Mouse (Mus musculus) layer of hippocampus, postnatal 10 days (tissue): ENCODE data around the gene D17H6S53E. TPM values are rescaled to one million over a fixed set of nuclear protein-coding genes. Genes with fewer than 3 reads are reported as not detected.
"Not testable (repeated sequence)": the region's sequence is repeated elsewhere in the genome, so short reads cannot be mapped to it uniquely, and the experiment has no call there.

ENCODE experiments used
- DNase-seq, 2 experiments: peaks; one replicate each; pipeline ENCODE4 v3.0.0; 2021; ENCODE audit warnings: low spot score in 2 of 2
- total RNA-seq, 2 experiments: library from RNA; stranded (reverse); gene quantifications; 2 replicates each; pipeline ENCODE4 v1.2.3; 2021

The D17H6S53E gene
- total RNA-seq, 2 experiments from 2014 or later: 21.4 to 25.9 TPM

DNA sequence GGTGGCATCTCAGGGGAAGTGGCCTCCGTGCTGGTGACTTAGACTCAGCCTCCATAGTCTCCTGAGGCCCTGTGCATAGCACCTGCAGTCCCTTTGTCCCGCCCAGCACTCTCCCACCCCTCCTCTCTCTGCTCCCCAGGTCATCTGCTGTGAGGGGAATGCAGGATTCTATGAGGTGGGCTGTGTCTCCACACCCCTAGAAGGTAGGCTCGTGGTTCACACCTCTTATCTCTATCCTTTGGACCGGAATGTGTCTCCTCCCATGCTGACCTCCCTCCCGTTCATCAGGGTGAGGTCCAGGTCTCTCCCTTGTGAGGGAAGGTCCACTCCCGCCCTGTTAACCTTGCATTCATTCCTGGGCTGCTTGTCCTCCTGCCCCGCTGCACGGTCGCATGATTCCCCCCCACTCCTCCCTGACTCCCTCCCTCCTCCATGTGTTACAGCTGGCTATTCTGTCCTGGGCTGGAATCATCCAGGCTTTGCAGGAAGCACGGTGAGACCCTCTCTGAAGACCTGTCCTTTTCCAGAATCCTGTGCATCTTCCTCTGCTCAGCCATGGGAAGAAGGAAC is 25.9 kb upstream of the D17H6S53E start:
- DNase-seq: no peak

DNA sequence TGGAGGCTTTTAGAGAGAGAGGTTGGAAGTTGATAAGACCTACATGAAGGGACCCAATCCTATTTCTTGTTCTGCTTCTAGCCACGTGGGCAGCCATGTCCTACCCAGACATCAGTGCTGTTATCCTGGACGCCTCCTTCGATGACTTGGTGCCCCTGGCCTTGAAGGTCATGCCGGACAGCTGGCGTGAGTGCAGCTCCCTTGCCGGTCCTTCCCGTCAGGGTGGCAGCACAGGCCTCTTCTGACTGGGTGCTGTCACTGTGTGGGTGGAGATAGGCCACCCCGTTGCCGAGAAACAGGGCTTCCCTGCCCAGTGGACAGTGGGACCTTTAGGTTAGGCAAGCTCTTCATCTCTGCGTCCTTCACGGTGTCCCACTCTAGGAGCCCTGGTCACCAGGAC is 25.0 kb upstream of the D17H6S53E start:
- DNase-seq: no peak

DNA sequence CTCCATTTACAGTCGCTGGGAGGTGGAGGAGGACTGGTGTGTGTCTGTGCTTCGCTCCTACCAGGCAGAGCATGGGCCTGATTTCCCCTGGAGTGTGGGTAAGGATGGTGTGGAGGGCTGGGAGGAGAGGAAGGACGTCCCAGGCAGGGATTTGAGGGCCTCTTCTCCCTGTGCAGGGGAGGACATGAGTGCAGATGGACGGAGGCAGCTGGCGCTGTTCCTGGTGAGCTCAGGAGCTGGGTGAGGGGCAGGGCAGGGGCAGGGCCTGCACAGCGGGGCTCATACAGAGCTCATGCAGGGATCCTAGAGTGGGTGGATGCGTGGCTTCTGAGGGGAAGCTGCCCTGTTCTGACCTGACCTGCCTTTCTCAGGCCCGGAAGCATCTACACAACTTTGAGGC is 23.9 kb upstream of the D17H6S53E start:
- DNase-seq: no peak

DNA sequence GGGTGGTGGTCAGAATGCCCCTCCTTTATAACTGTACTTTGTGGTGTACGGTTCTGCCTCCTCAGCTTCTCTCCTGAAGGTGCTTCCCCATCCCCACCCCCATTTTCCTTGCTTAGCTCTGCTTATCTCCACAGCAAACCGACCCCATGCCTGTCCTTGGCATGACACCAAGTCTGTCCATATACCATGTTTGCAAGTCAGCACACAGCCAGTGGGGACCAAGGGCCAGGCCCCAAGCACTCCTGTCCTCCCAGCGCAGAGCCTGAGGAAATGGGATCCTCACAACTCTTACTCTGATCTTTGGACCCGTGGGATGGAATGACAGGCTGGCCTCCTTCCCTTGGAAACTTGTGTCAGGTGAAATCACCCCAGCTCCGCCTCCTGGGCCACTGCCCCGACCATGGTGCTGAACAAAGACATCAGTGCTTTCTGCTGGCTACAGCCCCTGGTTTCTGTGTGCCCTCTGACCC is 22.9 kb upstream of the D17H6S53E start:
- no peak for DNase-seq

DNA sequence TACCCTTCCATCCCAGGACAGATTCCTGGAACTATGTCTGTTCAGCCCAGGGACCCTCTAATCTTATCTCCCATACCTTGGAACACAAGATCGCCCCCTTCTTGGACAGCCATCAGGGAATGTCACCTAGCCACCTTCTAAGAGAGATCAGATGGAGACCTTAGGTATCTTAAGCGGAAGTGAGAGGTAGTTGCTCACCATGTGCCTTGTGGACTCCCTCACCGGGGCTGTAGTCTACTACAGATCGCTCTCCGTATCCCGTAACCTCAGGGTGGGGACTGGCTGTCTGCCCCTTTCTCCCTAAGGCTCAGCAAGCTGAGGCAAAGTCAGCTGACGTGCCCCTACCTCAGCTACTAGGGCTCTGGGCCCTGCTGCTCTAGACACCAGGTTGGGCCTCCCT is 22.1 kb upstream of the D17H6S53E start:
- DNase-seq: no peak

DNA sequence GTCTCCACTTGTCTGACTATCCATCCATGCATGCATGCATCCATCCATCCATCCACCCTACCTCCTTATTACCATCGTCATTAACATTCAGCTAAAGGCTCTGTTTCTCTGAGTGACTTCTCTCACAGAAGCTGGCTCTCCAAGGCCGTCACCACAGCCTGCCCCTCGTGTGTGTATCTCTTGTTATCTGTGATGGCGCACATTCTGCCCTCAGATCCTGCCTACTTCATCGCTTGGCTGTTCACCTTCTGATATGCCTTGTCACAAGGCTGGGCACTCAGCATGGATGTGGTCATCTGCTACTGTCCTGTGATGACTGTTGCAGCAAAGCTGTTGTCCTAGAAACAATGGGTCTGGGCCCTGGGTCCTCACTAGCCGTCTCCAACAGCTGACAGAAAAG is 21.4 kb upstream of the D17H6S53E start:
- DNase-seq: no peak

DNA sequence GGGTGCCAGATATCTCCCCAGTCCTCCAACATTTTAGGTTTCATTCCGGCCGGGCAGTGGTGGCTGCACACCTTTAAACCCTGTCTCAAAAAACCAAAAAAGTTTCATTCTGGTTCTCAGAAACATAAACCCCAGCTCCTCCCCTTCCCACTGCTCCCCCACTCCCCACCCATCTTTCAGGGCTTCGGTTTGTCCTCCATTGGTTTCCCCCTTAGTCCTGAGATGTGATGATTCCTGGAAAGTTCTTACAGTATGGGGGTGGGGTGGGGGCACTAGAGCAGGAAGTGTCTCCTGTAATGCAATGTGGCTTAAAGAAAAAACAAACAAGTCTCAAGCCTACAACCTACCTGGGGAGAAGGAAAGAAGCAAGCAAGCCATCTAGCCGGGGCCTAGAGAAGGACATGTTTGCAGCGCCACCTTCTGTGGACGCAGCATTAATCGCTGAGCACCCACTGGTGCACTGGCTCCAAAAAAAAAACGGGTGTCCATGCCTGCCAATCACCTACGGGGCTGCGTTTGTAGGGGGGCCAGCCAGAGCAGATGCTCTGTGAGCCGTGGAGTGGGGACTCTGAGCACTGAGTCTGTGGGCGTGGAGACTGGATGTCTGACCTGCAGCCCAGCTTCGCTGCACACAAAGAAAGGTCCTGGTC is 20.3 kb upstream of the D17H6S53E start:
- DNase-seq: peak; percentile 39 to 58

DNA sequence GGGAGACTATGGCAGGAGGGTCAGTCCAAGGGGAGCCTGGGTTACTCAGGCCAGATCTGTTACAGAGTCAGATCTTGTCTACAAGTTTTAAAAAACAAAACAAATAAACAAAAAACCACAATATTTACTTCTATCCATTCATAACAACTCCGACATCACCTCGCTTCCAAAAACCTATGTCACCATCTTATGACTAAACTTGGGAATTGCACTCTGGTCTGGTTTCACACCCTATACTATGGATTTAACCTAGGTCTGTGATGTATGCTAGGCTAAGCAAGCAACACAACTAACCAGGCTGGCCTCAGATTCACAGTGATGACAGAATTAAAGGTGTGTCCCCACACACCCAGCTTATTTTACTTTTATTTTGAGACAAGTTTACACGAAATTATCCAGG is 19.7 kb upstream of the D17H6S53E start:
- no peak for DNase-seq

DNA sequence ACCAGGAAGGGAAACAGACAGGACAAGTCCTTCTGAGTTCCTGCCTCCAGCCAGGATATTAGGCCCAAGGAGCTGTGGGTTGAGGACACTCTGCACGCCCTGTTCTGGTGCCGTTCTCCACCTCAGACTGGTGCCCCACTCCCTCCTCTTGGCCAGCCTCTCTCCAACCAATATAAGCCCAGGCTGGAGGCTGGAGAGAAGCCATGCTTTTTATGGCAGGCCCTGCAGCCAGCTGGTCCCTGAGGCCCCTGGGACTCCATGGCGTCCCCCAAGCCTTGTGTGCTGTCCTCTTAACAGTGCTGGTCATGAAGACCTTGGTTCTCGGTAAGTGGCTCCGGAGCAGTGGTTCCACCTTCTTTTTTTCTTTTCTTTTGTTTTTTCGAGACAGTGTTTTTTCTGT is 18.1 kb upstream of the D17H6S53E start, which contains the start of gene Ly6g5c:
Gene Ly6g5c (plus strand): TSS at position 183 of the 400 bp plus-strand sequence.
- DNase-seq: no peak

DNA sequence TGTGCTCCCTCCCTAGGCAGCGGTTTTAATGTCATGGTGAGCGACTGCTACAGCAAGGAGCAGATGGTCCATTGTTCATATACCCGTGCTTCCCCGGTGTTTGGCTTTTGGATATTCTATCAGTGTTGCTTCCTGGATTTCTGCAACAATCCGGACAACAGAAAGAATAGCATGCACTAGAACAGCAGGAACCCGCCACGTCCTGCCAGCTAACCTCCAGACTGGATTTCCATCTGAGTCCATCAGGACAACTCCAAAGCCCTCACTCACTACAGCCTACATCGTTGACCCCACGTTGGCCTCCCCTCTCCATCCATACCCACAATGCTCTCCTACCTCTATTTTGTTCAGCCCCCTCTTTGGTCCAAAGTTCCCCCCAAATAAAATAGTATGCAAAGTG is 14.4 kb upstream of the D17H6S53E start:
- DNase-seq: no peak

DNA sequence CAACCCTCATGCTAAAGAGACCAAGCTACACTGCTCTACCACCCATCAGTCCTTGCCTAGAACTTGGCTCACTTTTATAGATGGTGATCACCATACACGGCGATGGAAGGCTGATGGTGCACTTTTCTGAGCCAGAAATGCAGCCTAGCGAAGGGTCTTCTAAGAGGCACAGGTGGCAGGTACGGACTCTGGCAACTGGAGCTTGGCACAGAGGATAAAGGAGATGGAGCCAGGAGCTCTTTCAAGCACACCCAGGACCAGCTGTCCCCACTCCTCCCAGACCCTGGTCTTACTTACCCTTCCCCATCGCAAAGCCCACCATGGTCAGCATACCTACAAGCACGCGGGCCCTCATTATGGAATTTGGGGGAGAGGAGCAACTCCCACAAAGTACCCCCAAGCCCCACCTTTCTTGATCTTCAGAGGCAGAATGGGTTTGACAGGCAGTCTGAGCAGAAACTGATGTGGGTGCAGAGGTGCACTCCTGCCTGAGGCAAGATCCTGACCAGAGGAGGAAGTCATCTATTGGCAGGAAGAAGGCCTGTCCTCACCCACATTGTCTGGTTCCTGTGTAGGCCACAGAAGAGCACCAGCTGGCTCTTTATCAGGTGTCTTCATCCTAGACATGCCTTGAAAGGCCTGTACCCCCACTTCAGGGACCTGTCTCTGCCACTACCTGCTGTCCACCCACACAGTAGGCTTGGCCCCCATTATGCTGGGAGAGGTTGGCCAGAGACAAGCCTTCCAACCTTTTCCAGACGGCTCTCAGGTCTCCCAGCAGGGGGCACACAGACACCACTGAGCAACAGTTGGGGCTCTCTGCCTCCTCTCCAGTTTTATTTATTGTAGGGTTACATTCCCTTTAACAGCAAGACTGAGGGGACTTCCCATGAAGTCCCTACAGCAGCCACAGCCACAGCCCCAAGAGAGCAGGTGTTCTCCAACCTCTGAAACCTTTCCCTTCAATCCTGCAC is 10.8 kb upstream of the D17H6S53E start, which contains the start of gene Ly6g5b:
Gene Ly6g5b (minus strand): TSS at position 383 of the 974 bp plus-strand sequence.
- DNase-seq: peak in 1 of 2 experiments; percentile 43

DNA sequence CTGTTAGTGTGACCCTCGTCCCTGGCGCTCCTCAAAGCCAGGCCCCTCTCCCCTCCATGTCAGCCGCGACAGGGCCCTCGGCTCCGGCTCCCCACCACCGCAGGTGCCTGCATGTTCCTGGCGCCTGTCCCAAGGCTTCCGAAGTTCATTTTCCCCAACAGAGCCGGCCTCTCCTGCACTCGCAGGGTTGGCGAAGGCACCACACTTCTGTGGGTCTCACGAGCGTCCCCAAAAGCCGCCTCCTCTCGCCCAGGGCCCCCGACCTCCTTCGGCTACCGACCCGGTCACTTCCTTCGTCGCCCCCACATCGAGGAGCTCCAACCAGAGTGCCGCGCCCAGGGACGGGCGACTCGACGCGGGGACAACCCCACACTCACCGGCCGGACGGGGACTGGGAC is 5.4 kb upstream of the D17H6S53E start:
- DNase-seq: no peak

DNA sequence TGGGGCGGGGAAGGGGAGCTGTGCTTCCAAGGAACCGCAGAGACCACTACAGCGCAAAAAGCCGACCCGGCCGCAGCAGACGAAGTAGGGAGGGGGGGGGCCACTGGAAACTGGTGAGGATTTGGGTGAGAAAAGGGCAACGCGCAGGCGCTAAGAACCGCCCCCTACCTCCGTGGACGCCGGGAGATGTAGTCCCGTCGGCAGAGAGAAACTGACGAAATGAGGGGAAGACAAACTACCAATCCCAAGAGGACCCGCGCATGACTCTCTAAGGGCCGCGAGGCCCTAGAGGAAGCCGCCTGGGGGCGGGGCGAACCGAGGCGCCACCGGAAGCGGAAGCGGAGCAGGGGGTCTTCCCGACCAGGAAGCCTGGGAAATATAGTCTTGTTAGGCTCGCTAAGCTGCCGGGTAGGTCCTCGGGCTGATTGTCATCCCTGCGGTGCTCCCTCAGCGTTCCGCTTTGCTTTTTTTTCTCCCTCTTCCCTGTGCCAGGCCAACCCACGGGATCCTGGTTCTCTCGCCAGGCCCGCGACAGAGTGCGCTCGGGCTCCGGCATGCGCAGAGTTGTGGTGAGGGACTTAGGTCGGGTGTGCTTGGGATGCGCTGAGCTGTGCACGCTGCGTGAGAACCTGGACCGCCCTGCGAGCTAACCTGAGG is 4.9 kb upstream of the D17H6S53E start, which contains the start of gene Gpank1:
Gene Gpank1 (plus strand): TSS at position 313 of the 657 bp plus-strand sequence.
- DNase-seq: peak; percentile 96 to 97

DNA sequence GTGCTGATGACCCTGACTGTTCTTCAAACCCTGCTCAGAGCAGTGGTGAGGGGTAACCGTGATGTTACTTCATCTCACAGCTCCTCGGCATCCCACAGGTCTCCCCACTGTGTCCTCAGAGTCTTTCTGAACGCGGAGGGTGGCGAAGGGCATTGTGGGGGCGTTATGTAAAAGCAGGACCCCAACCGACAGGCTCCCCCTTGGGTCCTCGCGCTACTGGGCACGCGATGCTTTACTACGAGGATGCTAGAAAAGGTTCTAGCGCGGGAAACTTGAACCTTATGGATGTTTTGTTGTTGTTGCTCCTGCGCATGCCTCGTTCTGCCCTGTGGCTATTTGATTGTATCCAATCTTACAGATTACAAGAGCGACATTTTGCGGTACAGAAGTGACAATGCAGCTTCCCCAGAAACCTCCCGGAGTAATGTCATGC is 4.3 kb upstream of the D17H6S53E start, which contains the start of gene Csnk2b:
Gene Csnk2b (minus strand): TSS at position 183 of the 433 bp plus-strand sequence.
- peak; percentile 62 for DNase-seq

DNA sequence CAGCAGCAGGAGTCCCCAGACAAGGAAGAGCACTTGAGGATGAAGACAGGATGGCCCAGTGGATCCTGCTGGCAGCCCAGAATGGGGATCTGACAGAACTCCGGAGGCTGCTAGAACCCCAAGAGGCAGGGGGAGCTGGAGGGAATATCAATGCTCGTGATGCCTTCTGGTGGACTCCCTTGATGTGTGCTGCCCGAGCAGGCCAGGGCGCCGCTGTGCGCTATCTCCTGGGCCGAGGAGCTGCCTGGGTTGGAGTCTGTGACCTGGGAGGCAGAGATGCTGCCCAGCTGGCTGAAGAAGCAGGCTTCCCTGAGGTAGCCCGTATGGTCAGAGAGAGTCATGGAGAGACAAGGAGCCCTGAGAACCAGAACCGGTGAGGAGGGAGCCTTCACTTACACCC is 2.9 kb upstream of the D17H6S53E start:
- DNase-seq: not testable (repeated sequence)

DNA sequence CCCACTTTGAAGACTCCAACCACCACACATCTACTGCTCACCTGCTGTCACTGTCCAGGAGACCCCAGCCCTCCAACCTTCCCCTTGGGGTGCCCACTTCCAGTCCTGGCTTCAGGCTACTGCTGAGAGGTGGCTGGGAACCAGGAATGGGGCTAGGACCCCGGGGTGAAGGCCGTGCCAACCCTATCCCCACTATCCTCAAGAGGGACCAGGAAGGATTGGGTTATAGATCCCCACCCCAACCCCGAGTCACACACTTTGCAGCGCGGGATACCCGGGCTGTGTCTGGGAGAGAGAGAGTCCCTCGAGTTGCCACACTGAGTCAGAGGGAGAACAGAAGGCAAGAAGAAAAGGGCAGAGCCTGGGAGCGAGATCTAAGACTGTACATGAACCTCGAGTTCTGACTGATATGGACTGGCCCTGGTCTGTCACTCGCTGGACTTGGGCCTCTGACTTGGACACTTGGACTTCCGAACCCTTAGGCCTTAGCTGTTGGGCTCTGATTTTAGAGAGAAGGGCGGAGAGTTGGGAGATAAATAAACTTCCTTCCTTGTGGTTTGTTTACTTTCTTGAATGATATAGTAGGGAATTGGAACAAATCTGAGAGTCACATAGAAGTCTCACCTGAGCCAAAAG is 1.8 kb upstream of the D17H6S53E start:
- DNase-seq: not testable (repeated sequence)

DNA sequence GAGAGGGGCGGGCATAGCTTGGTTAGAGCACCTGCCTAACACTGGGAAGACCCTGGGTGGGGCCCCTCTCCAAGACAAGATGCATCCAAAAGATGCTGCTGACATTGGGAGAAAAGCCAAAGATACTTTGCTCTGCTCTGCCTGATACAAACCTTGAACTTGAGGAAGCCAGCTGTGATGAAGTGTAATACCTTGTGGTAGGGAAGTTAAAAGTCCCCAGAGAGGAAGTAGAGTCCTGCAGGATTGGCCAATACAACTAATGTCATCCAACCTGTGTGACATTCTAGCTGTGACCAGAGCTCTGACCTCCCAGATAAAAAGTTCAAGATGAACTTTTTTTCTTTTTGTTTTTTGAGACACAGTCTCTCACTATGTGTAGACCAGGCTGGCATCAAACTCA is 1.1 kb upstream of the D17H6S53E start:
- DNase-seq: no peak

DNA sequence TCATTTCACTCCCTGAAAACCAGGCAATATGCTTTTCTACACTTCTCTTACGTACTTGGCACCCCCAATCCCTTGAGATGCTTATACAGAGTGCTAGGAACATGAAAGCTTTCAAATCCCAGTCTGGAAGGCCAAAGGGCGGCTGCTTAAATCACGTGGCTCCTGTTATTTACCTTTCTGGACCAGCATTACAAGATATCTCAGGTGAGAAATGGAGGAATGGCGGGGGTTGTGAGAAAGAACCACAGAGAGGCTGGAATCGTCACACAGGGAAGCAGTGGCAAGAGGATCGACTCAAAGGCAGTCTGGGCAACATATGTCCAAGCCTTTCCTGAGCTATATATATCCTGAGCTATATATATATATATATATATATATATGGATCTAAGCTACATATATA is 595 bp upstream of the D17H6S53E start:
- no peak for DNase-seq

DNA sequence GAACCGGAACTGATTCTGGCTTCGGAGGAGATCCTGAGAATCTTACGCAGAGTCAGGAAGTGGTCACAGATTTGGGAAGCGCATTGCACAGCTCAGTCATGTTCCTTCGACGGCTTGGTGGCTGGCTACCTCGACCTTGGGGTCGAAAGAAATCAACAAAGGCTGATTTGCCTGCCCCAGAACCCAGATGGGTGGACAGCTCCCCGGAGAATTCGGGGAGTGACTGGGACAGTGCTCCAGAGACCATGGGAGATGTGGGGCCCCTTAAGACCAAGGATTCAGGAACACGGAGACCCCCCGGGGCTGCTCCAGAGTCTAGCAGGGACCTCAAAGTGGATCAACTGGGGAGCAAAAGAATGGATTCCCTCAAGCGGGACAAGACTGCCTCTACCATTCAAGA is 844 bp downstream of the D17H6S53E start:
- DNase-seq: no peak

DNA sequence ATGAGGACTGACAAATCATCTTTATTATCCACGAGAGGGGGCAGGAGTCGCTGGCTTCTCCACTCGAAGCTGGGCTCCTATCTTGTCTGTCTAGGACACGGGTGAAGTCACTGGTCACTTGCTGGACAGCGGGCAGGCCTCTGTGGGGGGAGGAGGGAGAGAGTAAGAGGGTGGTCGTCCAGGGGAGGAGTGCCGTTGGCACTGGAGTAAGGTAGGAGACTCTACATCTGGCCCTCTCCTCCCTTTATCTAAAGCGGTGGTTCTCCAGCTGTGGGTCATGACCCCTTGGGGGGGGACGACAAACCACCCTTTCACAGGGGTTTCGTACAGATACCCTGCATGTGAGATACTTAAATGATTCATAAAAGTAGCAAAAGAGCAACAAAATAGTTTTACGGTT is 2.8 kb downstream of the D17H6S53E start:
- no peak for DNase-seq
